Mouse (Mus musculus) embryo, embryonic 11.5 days (tissue): Measurements from ENCODE around the gene Slc4a4.

Experiments
- DNase-seq: peaks from one replicate; pipeline ENCODE4 v3.0.0-alpha.2; 2012; ENCODE audit warnings: low read depth, low spot score

Gene Slc4a4

GRCm38 (mm10) chr5:89280312-89280863, 393.8 kb downstream of the Slc4a4 start:
- no peak for DNase-seq
